Mouse (Mus musculus) hindbrain, embryonic 15.5 days (tissue): ENCODE data around the gene Fbl. TPM values are rescaled to one million over a fixed set of nuclear protein-coding genes. Genes with fewer than 3 reads are reported as not detected.
"Not testable (repeated sequence)": the region's sequence is repeated elsewhere in the genome, so short reads cannot be mapped to it uniquely, and the experiment has no call there.

ENCODE experiments used
- ATAC-seq: fragments of 200-750 bp; cut with Nextera tagmentation; 2 replicates; pipeline ENCODE4 v1.8.0; 2017; ENCODE audit warnings: low read depth, moderate number of reproducible peaks, moderate TSS enrichment; ENCODE audit not compliant: low FRiP score
- H3K27ac ChIP-seq: fragments of 300-500 bp; sonication (generic); replicated peaks from 2 replicates; pipeline ENCODE4 v1.5.1; 2015; ENCODE audit warnings: mild to moderate bottlenecking, inconsistent platforms
- H3K27me3 ChIP-seq: fragments of 300-500 bp; sonication (generic); 2 replicates; pipeline ENCODE4 v1.6.1; 2015; ENCODE audit warnings: control low read depth, inconsistent platforms
- H3K36me3 ChIP-seq: fragments of 300-500 bp; sonication (generic); 2 replicates; pipeline ENCODE4 v1.6.1; 2015; ENCODE audit warnings: control low read depth, inconsistent platforms
- H3K4me1 ChIP-seq: fragments of 300-500 bp; sonication (generic); replicated peaks from 2 replicates; pipeline ENCODE4 v1.6.1; 2015; ENCODE audit warnings: control low read depth, inconsistent platforms
- H3K4me2 ChIP-seq: fragments of 300-500 bp; sonication (generic); 2 replicates; pipeline ENCODE4 v1.6.1; 2015; ENCODE audit warnings: moderate library complexity, mild to moderate bottlenecking, inconsistent platforms
- H3K4me3 ChIP-seq: fragments of 300-500 bp; sonication (generic); 2 replicates; pipeline ENCODE4 v1.5.1; 2015; ENCODE audit warnings: mild to moderate bottlenecking, inconsistent platforms
- H3K9ac ChIP-seq: fragments of 300-500 bp; sonication (generic); 2 replicates; pipeline ENCODE4 v1.6.1; 2015; ENCODE audit warnings: inconsistent platforms
- H3K9me3 ChIP-seq: fragments of 300-500 bp; sonication (generic); 2 replicates; pipeline ENCODE4 v1.6.1; 2016; ENCODE audit warnings: control low read depth, inconsistent platforms
- WGBS: fragments of 180-500 bp; shearing (Covaris S2); methylation state at CpG from one replicate; pipeline ENCODE4 v1.1.7; 2015; 5-methylcytosine and 5-hydroxymethylcytosine counted together
- polyA plus RNA-seq: library from polyadenylated mRNA; unstranded; fragments of >200 nt; fragmentation: Nextera tagmentation; extraction: Ambion mirVana; gene quantifications from 2 replicates; pipeline ENCODE4 v1.2.1, GENCODE M21; 2015

The Fbl gene
- polyA plus RNA-seq, result 76.5 and 81.8 TPM in 2 replicates

DNA sequence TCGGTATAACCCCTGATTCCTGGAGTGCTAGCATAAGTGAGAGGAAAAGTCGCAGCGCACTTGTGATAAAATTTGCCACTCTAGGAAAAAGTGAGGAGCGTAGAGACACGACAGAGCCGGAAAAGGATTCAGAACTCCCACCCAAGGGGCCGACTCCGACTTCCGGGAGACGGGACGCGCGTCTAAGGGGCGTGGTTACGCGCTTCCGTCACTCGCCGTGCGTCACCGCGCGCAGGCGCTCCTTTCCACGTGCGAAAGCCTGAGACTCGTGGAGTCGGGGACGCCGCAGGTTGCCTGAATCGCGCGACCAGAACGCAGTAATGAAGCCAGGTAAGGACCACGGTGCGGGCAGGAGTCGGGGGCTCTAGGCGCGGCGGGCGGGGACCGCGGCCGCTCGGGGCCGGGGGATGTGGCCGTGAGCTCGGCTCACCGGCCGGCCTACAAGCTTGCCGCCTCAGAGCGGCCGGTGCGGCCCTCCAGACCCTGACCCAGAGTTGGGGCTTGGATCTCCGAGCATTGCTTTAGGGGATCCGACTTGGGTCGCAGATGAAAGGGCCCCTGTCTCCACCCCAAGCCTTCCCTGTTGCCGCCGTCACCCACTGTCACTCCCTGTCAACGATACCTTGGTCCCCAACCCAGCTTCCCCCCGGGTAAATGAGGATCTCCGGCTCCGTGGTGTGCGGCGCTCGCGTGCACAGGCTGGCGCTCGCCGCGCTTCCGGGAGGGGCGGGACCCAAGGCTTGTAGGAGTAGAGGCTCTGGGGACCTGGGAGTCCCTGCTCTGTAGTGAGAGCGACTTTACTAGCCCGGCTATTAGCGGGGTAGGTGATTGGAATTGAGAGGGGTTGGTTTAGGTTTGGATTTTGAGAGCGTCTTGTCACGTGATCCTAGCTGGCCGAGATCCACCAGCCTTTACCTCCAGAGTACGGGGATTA, at the start of gene Fbl:
Gene Fbl, plus strand, starts transcription at position 222 of the 934 bp plus-strand sequence.
- peak; percentile 91 for ATAC-seq
- Histone ChIP-seq H3K27ac (peak within 1 kb of the TSS; percentile 75), H3K27me3 (no peaks in the 10 kb centered on the region), H3K36me3 (no peaks in the 10 kb centered on the region), H3K4me2 (peak within 1 kb of the TSS; percentile 61), H3K4me1 (peaks cover 29% of the 10 kb centered on the region), H3K4me3 (peak within 1 kb of the TSS; percentile 60), H3K9me3 (no peaks in the 10 kb centered on the region), H3K9ac (peak within 1 kb of the TSS; percentile 57)
- 0% methylated on average over 74 of the region's 80 CpGs for WGBS

DNA sequence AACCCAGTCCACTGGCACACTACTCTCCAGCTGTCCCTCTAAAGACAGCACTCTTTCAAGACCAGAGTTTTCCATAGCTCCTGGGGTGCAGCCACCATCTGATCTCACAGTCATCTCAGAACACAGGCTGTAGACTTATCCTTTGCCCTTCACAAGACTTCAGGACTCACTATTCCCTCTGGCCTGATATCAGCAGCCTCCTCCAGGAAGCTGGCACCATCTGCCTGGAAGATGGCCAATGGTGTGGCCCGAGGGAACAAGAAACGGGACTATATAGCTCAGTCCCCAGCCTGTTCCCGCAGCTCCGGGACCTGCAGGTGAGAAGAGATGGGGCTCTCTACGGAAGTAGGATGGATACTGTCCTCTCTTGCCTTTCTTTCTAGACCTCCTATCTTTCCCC, 40.3 kb upstream of the Fbl start, which contains the start of gene 9530053A07Rik:
Gene 9530053A07Rik, plus strand, starts transcription at position 301 of the 400 bp plus-strand sequence.
- Histone ChIP-seq H3K27ac (no peak within 1 kb of the TSS), H3K9ac (no peak within 1 kb of the TSS), H3K4me1 (no peaks in the 10 kb centered on the region), H3K4me2 (no peak within 1 kb of the TSS), H3K36me3 (no peaks in the 10 kb centered on the region), H3K27me3 (no peaks in the 10 kb centered on the region), H3K4me3 (no peak within 1 kb of the TSS), H3K9me3 (no peaks in the 10 kb centered on the region)
- 91% methylated on average over 5 of the region's 5 CpGs for WGBS
- no peak for ATAC-seq

DNA sequence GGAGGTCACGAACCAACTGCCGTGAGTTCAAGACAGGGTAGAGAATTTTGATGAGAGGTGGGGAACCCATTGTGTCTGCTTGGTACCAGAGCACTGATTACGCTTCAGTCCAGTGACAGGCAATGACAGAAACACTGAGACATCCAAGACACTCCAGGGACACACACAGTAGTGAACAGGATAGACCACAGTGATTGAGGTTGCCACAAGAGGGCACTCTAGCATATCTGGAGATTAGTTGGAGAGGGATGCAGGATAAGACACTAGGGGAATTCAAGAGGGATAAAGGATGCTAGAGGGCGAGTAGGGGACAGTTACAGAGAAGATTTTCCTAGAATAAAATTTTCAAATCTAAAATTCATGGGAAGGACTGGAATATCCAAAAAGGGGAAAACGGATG, 31.9 kb upstream of the Fbl start:
- Histone ChIP-seq H3K4me3 (no peak overlapping the region), H3K4me1 (no peaks in the 10 kb centered on the region), H3K4me2 (no peak overlapping the region), H3K9ac (no peak overlapping the region), H3K27me3 (no peaks in the 10 kb centered on the region), H3K9me3 (no peaks in the 10 kb centered on the region), H3K36me3 (no peaks in the 10 kb centered on the region), H3K27ac (no peak overlapping the region)
- ATAC-seq, result no peak
- WGBS, result 54% methylated on average over 5 of the region's 5 CpGs

DNA sequence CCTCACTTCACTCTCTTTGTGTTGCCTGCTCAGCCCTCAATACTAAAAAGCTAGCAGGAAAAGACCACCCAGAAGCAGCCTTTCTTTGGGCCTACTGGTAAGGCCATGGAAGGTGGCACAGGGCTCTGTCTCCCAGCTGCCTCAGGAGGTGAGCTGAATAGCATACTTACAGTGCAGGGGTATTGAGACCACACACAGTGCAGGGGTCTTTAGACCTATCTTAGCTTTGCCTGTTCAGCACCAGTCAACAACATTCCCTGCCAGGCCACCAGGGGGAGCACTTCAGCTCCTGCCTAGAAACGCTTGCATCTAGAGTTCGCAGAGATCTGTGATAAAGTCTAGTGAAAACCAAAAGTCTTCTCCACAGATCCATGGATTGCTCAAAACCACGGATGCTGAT, 21.2 kb upstream of the Fbl start:
- Histone ChIP-seq H3K36me3 (no peaks in the 10 kb centered on the region), H3K9me3 (no peaks in the 10 kb centered on the region), H3K9ac (no peak overlapping the region), H3K4me2 (no peak overlapping the region), H3K4me3 (no peak overlapping the region), H3K27ac (no peak overlapping the region), H3K4me1 (no peaks in the 10 kb centered on the region), H3K27me3 (no peaks in the 10 kb centered on the region)
- ATAC-seq, result peak; percentile 56; the same call in 1 of the 2 replicates
- 26% methylated on average over 3 of the region's 3 CpGs for WGBS

- no peak overlapping the region for H3K9ac ChIP-seq
- no peaks in the 10 kb centered on the region for H3K4me1 ChIP-seq
- H3K27me3 ChIP-seq, result no peaks in the 10 kb centered on the region
- WGBS, result 90% methylated on average over 1 of the region's 1 CpGs
- no peak overlapping the region for H3K27ac ChIP-seq
- ATAC-seq, result no peak
- H3K36me3 ChIP-seq, result no peaks in the 10 kb centered on the region
- no peaks in the 10 kb centered on the region for H3K9me3 ChIP-seq
- no peak overlapping the region for H3K4me3 ChIP-seq
- H3K4me2 ChIP-seq, result no peak overlapping the region
Observed at GRCm38 (mm10) chr7:28149841-28150240, 19.7 kb upstream of the Fbl start.

DNA sequence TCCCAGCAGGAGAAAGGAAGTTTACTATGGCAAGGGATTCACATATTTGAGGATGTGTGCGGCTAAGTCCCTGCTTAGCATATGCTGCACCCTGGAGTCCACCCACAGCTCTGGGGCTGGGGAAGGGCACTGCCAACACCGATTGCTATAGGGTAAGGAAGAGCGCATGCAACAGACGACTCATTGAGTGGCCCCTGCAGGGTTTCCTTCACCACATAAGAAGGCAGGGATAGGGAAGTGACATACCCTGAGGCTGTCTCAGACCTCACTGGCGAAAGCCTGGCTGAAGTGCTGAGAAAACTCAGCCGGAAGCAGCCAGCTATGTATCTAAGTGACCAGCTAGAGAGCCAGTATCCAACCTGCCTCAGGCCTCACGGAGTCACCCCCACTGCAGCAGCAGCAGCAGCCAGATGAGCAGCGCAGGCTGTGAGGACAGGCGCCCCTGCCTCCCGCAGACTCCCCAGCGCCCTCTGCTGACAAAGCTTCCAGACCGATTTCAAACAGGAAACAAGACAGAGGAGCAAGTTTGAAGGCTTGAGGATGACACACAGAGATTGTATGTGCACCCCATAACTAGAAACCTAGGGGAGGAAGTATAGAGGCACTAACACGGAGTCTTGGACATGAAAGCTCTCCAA, 17.8 kb upstream of the Fbl start:
- no peak overlapping the region for H3K4me2 ChIP-seq
- 17% methylated on average over 13 of the region's 13 CpGs for WGBS
- H3K27ac ChIP-seq, result no peak overlapping the region
- H3K36me3 ChIP-seq, result no peaks in the 10 kb centered on the region
- ATAC-seq, result no peak
- H3K4me3 ChIP-seq, result no peak overlapping the region
- no peaks in the 10 kb centered on the region for H3K9me3 ChIP-seq
- H3K4me1 ChIP-seq, result no peaks in the 10 kb centered on the region
- no peaks in the 10 kb centered on the region for H3K27me3 ChIP-seq
- H3K9ac ChIP-seq, result no peak overlapping the region

DNA sequence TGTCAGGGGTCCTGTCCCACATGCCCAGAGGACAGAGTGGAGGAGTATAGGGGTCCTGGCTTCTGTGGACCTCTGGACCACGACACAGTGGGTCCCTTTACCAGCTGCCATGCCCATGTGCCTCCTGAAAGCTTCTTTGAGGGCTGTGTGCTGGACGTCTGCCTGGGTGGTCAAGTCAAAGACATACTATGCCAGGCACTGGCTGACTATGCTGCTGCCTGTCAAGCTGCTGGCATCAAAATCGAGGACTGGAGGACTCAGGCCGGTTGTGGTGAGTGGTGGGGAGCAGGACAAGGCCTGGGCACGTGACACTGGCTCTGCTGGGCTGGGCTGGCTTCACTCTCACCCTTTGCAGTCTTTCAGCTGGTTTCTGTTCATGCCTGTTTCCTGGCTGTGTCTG, 15.9 kb upstream of the Fbl start:
- peak; percentile 73; the same call in 1 of the 2 replicates for ATAC-seq
- WGBS, result 39% methylated on average over 5 of the region's 5 CpGs

DNA sequence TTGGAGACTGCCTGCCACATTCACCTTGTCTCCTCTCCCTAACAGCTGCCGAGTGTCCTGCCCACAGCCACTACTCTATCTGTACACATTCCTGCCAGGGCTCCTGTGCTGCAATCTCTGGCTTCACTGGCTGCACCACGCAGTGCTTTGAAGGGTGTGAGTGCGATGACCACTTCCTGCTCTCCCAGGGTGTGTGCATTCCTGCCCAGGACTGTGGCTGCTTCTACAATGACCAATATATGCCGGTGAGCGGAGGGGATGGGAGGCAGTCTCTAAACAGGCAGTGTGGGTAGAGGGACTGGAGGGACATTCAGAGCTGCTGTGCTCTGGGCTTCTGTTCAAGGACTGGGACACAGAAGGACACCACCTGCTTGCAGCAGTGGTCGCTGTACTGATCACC, 10.2 kb upstream of the Fbl start:
- ATAC-seq, result no peak
- Histone ChIP-seq H3K4me1 (no peaks in the 10 kb centered on the region), H3K9me3 (no peaks in the 10 kb centered on the region), H3K9ac (no peak overlapping the region), H3K4me2 (no peak overlapping the region), H3K27ac (no peak overlapping the region), H3K27me3 (no peaks in the 10 kb centered on the region), H3K4me3 (no peak overlapping the region), H3K36me3 (no peaks in the 10 kb centered on the region)
- 68% methylated on average over 6 of the region's 6 CpGs for WGBS

More for the DNA sequence above, 15.9 kb upstream of the Fbl start:
- H3K4me3 ChIP-seq, H3K27me3 ChIP-seq, H3K9ac ChIP-seq, H3K27ac ChIP-seq, H3K9me3 ChIP-seq, H3K4me1 ChIP-seq, H3K36me3 ChIP-seq, H3K4me2 ChIP-seq: not testable (repeated sequence)

GRCm38 (mm10) chr7:28159893-28160292, 9.6 kb upstream of the Fbl start:
- no peaks in the 10 kb centered on the region for H3K9me3 ChIP-seq
- WGBS, result 71% methylated on average over 3 of the region's 3 CpGs
- H3K27ac ChIP-seq, result no peak overlapping the region
- no peaks in the 10 kb centered on the region for H3K36me3 ChIP-seq
- H3K27me3 ChIP-seq, result no peaks in the 10 kb centered on the region
- ATAC-seq, result no peak
- H3K4me1 ChIP-seq, result no peaks in the 10 kb centered on the region
- H3K4me2 ChIP-seq, result no peak overlapping the region
- H3K9ac ChIP-seq, result no peak overlapping the region
- no peak overlapping the region for H3K4me3 ChIP-seq

GRCm38 (mm10) chr7:28161163-28161749, 8.3 kb upstream of the Fbl start:
- Histone ChIP-seq H3K36me3 (no peaks in the 10 kb centered on the region), H3K4me3 (no peak overlapping the region), H3K27ac (no peak overlapping the region), H3K9ac (no peak overlapping the region), H3K4me2 (no peak overlapping the region), H3K9me3 (no peaks in the 10 kb centered on the region), H3K4me1 (no peaks in the 10 kb centered on the region), H3K27me3 (no peaks in the 10 kb centered on the region)
- WGBS, result 54% methylated on average over 9 of the region's 9 CpGs
- no peak for ATAC-seq

DNA sequence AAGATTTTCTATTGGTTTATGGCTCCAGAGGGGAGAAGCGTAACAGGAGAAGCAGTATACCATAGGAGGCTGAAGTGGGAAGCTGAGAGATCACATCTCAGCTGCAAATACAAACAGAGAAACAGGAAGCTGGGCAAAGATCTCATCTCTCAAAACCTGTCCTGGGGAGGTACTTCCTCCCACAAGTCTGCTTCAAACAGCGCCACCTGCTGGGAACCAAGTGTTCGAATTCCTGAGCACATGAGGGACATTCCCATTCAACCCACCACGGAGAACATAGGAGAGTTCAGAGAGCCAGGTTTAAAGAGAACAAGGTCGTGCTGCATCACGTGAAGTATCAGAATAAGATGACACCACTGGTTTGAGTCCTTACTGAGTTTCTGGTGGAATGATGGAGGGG, 4.1 kb upstream of the Fbl start:
- H3K4me3 ChIP-seq, result no peak overlapping the region
- no peak overlapping the region for H3K4me2 ChIP-seq
- WGBS, result 81% methylated on average over 6 of the region's 6 CpGs
- H3K27ac ChIP-seq, result no peak overlapping the region
- no peak for ATAC-seq
- H3K27me3 ChIP-seq, result no peaks in the 10 kb centered on the region
- no peaks in the 10 kb centered on the region for H3K9me3 ChIP-seq
- H3K4me1 ChIP-seq, result peaks cover 15% of the 10 kb centered on the region
- no peak overlapping the region for H3K9ac ChIP-seq
- no peaks in the 10 kb centered on the region for H3K36me3 ChIP-seq
